Mouse (Mus musculus) frontal cortex, postnatal 14 days (tissue): Measurements from ENCODE around the gene Timp1.

Experiments
- DNase-seq, 2 experiments: peaks; one replicate each; pipeline ENCODE4 v3.0.0; 2022; ENCODE audit warnings: low spot score in 2 of 2

Gene Timp1

GRCm38 (mm10) chrX:20869962-20870513 lies at the start of gene Timp1:
Gene Timp1, plus strand, starts transcription at chrX:20870166.
- no peak for DNase-seq

GRCm38 (mm10) chrX:20828934-20829333 lies 41.0 kb upstream of the Timp1 start:
- peak; percentile 59 to 69 for DNase-seq

DNA sequence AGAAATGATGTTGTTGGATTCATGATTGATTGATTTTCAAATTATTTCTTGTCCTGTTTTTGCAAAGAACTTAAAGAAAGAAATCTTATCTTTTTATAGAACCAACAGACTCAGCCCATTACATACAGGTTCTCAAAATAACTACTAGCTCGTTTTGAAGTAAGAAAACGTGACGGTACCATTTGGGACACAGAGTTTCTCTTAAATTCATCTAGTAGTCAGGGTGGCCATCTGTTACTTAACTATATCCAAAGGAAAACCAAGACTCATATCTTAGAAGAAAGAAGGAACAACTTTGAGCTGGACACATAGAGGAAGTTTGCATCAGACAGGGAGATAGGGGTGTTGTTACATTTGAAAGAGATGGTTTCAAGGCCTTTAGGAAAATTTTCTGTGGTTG lies 22.7 kb upstream of the Timp1 start:
- no peak for DNase-seq

GRCm38 (mm10) chrX:20847816-20848215 lies 22.1 kb upstream of the Timp1 start:
- no peak for DNase-seq

DNA sequence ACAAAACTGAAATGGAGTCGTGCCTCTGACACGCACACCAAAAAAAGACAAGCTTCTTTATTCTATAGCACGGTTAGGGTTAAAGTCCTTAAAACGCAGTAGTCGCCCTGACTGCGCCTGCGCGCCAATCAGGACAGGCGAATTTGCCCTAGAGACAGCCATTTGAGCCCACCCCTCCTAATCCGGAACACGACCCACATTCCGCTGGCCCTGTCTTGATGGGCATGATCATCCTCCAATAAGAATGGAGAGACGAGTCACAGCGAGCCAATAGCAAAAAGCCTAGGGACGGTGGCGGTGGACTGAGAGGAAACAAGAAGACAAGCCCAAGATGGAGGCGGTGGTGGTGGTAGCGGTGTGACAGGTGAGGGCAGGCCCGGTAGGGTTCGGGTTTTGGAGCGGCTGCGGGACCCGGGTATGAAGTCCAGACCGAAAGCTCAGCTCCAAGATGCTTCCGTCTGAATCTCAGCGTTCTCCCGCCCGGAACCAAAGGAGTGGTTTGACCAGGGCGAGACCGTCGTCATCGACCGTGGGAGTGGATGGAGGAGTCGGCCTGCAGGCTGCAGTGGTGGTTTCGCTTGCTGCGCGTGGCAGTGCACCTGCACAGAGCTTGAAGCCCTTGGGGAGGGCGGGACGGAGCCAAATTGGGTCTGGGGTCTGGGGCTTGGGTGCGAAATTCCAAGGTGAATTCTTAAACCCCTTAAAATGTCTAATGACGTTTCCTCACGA lies 21.5 kb upstream of the Timp1 start:
- peak; percentile 88 to 93 for DNase-seq

DNA sequence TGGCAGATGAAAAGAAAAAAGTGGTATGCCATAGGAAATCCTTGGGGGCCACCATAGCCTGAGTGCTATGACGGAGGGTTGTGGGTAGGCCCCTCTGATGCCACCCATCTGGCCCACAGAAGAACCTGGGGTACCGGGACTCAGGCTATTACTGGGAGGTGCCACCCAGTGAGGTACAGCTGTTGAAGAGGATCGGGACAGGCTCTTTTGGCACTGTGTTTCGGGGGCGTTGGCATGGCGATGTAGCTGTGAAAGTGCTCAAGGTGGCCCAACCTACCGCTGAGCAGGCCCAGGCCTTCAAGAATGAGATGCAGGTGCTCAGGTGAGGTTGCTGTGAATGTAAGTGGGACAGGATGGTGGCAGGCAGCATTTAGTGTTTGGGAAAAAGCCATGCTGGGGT lies 16.2 kb upstream of the Timp1 start:
- DNase-seq, result no peak

GRCm38 (mm10) chrX:20861453-20862104 lies 8.4 kb upstream of the Timp1 start:
- DNase-seq, result no peak

GRCm38 (mm10) chrX:20862105-20863065 lies 7.6 kb upstream of the Timp1 start:
- DNase-seq, result no peak

- no peak for DNase-seq
Measured at GRCm38 (mm10) chrX:20863161-20864101, 6.5 kb upstream of the Timp1 start.

GRCm38 (mm10) chrX:20868091-20868490 lies 1.9 kb upstream of the Timp1 start:
- DNase-seq, result no peak

- DNase-seq, result no peak
Measured at GRCm38 (mm10) chrX:20869203-20869602, 763 bp upstream of the Timp1 start.

GRCm38 (mm10) chrX:20872928-20873500 lies 3.0 kb downstream of the Timp1 start:
- no peak for DNase-seq

DNA sequence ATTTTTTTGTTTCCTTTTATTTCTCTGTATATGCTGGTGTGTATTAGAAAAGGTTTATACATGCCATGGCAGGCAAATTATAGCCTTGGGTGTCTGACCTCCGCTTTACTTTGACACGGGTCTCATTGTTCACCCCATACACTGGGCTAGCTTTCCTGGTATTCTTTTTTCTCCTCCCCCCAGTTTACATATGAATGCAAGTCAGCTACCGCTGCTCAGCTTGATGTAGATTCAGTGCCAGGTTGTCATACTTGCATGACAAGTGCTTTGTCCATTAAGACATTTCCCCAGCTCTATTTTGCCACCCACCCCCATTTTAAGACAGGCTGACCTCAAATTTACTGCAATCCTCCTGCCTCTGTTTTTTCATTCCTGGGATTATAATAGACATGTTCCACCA lies 5.3 kb downstream of the Timp1 start:
- DNase-seq, result no peak

DNA sequence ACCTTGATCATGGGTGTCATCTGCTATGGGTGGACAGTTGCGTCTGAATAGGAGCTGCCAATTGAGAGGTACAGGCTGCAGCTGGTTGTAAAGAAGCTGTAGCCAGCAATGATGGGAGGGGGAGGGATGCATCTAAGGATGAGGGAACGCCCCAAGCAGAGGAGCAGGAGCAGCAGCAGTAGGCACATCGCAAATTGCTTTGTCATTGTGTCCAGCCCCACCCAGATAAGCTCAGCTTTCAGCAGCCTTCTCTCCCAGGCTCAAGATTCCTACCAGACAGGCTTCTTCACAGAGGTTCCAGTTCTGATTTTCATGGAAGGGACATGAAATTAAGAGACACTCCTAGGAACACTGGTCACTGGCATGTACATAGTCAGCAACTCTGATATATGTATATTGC lies 40.1 kb downstream of the Timp1 start:
- DNase-seq, result no peak

GRCm38 (mm10) chrX:20913726-20914125 lies 43.8 kb downstream of the Timp1 start:
- no peak for DNase-seq

GRCm38 (mm10) chrX:20915075-20915474 lies 45.1 kb downstream of the Timp1 start:
- no peak for DNase-seq

- DNase-seq, result no peak
Measured at GRCm38 (mm10) chrX:20920249-20920843, 50.4 kb downstream of the Timp1 start.

DNA sequence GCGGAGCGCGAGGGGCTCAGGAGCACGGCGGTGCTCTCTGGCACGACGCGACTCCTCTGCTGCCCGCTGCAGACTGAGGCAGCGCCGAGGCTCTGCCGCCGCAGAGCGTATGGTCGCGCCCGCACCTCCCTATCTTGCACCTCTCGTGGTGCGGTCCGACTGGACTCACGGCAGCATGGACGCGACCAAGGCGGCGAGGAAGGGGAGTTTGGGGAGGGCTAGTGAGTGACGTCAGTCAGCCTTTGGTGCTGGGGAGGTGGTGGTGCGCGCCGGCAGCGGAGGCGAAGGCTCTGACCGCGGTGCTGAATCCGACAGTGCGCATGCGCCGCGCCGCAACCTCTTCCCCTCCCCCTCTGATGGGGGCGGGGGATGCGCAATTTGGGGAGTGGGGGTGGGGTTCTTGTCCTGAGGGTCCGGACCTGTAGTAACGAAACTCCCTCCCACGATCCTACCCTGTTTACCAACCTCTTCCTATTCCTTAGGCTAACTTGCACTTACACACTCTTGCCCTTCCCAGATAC lies 50.9 kb downstream of the Timp1 start, which contains the start of gene Syn1:
Syn1 (minus strand) TSS at position 161 of the 521 bp plus-strand sequence.
- DNase-seq, result peak; percentile 76 to 80

GRCm38 (mm10) chrX:20921366-20921765 lies 51.4 kb downstream of the Timp1 start:
- no peak for DNase-seq

DNA sequence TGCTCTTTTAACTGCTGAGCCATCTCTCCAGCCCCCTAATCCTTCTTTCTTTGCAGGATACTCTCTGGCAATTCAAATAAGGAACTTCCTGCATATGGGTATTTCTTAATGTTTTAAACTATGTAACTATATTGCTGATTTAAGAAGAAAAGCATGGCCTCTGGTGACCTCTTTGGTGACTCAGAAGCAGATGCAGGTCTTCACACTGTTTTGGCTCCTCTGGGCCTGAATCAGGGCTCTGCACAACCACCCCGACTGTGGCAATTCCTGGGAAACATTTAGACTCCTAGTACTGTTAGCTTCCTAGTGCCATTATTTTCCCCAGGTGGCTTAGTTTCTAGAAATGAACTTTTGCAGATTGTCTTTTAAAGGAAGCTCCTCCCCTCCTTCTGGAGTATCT lies 53.5 kb downstream of the Timp1 start:
- no peak for DNase-seq
